Comparison of ENCODE assay signal across 11 mouse cellular contexts in the genomic region with DNA sequence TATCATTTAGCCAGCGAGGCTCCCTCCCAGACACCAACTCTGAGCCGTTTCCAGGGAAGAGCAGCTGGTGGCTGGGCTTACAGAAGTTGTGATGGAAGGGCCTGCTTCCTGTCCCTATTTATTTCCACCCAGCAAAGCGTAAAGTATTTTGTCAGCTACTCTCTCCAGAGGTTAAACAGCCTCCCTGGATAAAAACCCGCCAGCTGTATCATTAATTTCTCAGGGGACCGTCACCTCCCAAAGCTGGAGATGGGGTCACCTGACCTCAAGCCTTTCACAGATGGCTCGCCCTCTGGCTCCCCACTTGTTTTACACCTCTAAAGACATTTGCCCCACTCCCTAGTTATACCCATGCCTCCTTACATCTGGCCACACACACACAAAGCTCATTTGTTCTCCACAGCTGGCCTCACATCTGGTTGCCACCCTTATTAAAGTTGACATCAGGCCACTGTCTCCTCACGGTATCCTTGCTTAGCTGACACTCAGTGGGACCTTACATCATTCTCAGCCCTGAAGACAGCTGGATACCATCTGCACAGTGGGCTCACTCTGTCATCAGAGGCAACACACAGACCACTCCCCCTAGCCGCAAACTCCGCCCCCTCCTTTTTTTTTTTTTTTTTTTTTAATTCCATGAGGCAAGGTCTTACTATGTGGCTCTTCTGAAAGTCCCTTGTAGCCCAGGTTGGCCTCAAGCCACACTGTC. TPM values are rescaled to one million over a fixed set of nuclear protein-coding genes. Genes with fewer than 3 reads are reported as not detected.
DNase-seq lines count a peak whose midpoint lies in the region; ATAC-seq and TF ChIP-seq lines count a peak whose summit lies in the region.
"Had no signal": no experiment of that assay in that cellular context is flagged by ENCODE, and none has a peak within 500 bp of the region (broad histone marks: within the 10 kb centered on the region; RNA-seq: fewer than 3 reads in every experiment).

No protein-coding gene starts in this region.

- intact Hi-C loops in gastrocnemius, postnatal 14 days (cut with DNase I; ENCODE audit: low total_unique reads): no loop called here

- no peaks in the 10 kb centered on the region for H3K9me3 ChIP-seq in lung, postnatal 0 days (ENCODE audit: low read length)
- H3K9me3 ChIP-seq in intestine, embryonic 14.5 days (ENCODE audit: control insufficient read depth, low read length): no peaks in the 10 kb centered on the region
- no peaks in the 10 kb centered on the region for H3K9me3 ChIP-seq in stomach, embryonic 15.5 days
- H3K9me3 ChIP-seq: liver, embryonic 13.5 days had no signal

- peak; percentile 17 to 26 for DNase-seq in heart, adult 18-20 months
- no peak for DNase-seq in heart, adult 8-10 months (ENCODE audit: low spot score)
- DNase-seq in lung, postnatal 0 days (ENCODE audit: low spot score): peak; percentile 53
- no peak for DNase-seq in lung, postnatal 4 days
- no peak for DNase-seq in intestine, embryonic 14.5 days (ENCODE audit: low spot score)
- no peak for DNase-seq in gastrocnemius, postnatal 14 days
- no peak for DNase-seq in thymus, postnatal 10 days (ENCODE audit: low spot score in 2 of 2)
- DNase-seq: B cell, adult 2 months; liver, embryonic 13.5 days had no signal

- no peak overlapping the region for H3K9ac ChIP-seq in lung, postnatal 0 days (replicated peaks; ENCODE audit: low read depth)
- H3K9ac ChIP-seq in intestine, embryonic 14.5 days (ENCODE audit: low read length): no peak overlapping the region
- H3K9ac ChIP-seq in stomach, embryonic 15.5 days: no peak overlapping the region
- H3K9ac ChIP-seq: liver, embryonic 13.5 days had no signal

- H3K27ac ChIP-seq in lung, postnatal 0 days (ENCODE audit: low read length): no peak overlapping the region
- H3K27ac ChIP-seq in intestine, embryonic 14.5 days (ENCODE audit: low read depth): peak overlapping the region; percentile 55
- H3K27ac ChIP-seq in stomach, embryonic 15.5 days: peak overlapping the region; percentile 54; the same call in 1 of the 2 replicates
- H3K27ac ChIP-seq: liver, embryonic 13.5 days had no signal

- peak; percentile 74 for ATAC-seq in lung, postnatal 0 days
- ATAC-seq in intestine, embryonic 14.5 days (replicated peaks; ENCODE audit: low FRiP score, low TSS enrichment, low read depth): no peak
- peak; percentile 36; the same call in 1 of the 2 replicates for ATAC-seq in stomach, embryonic 15.5 days (ENCODE audit: insufficient read depth, low FRiP score, low read depth)

- no peak overlapping the region for H3K4me3 ChIP-seq in lung, postnatal 0 days (ENCODE audit: low read depth, low read length)
- H3K4me3 ChIP-seq in intestine, embryonic 14.5 days (ENCODE audit: low read depth, low read length): no peak overlapping the region
- H3K4me3 ChIP-seq in stomach, embryonic 15.5 days (replicated peaks): no peak overlapping the region
- H3K4me3 ChIP-seq: liver, embryonic 13.5 days had no signal

- H3K4me2 ChIP-seq in lung, postnatal 0 days (replicated peaks; ENCODE audit: low read depth, low read length): no peak overlapping the region
- H3K4me2 ChIP-seq in intestine, embryonic 14.5 days (ENCODE audit: low read length): no peak overlapping the region
- no peak overlapping the region for H3K4me2 ChIP-seq in stomach, embryonic 15.5 days
- H3K4me2 ChIP-seq: liver, embryonic 13.5 days had no signal

- H3K27me3 ChIP-seq in lung, postnatal 0 days (replicated peaks; ENCODE audit: insufficient read depth, low read length): no peaks in the 10 kb centered on the region
- H3K27me3 ChIP-seq in intestine, embryonic 14.5 days (replicated peaks; ENCODE audit: control insufficient read depth, insufficient read depth, low read length): no peaks in the 10 kb centered on the region
- no peaks in the 10 kb centered on the region for H3K27me3 ChIP-seq in stomach, embryonic 15.5 days (replicated peaks)

- no peaks in the 10 kb centered on the region for H3K4me1 ChIP-seq in lung, postnatal 0 days (ENCODE audit: insufficient read depth, low read depth, low read length)
- peaks cover 3% of the 10 kb centered on the region; the same call in 1 of the 2 replicates for H3K4me1 ChIP-seq in intestine, embryonic 14.5 days (replicated peaks; ENCODE audit: control insufficient read depth, insufficient read depth, low read length)
- H3K4me1 ChIP-seq in stomach, embryonic 15.5 days: 0 out of 2 replicates have a peak, but pooled peaks cover 6% of the 10 kb centered on the region

- WGBS in lung, postnatal 0 days: 49% methylated on average over 9 of the region's 9 CpGs
- 40% methylated on average over 9 of the region's 9 CpGs for WGBS in intestine, embryonic 14.5 days
- 44% methylated on average over 9 of the region's 9 CpGs for WGBS in stomach, embryonic 15.5 days

- no peaks in the 10 kb centered on the region for H3K36me3 ChIP-seq in lung, postnatal 0 days (ENCODE audit: insufficient read depth, low read length)
- H3K36me3 ChIP-seq in intestine, embryonic 14.5 days (ENCODE audit: control insufficient read depth, insufficient read depth, low read length): no peaks in the 10 kb centered on the region
- no peaks in the 10 kb centered on the region for H3K36me3 ChIP-seq in stomach, embryonic 15.5 days
- H3K36me3 ChIP-seq: liver, embryonic 13.5 days had no signal

- no peak for TF ChIP-seq CTCF in lung, postnatal 0 days (IDR thresholded peaks at IDR 0.05)

- TF ChIP-seq EP300 in lung, postnatal 0 days (IDR thresholded peaks at IDR 0.05): no peak

RNA-seq across cellular contexts. Expression of gene Mycbpap, which starts 4.8 kb away (rescaled TPM):
- 1 to 10 TPM in 1 of 2 experiments, under 1 TPM in 1; 0.67 to 1.5 TPM for total RNA-seq in heart, adult 18-20 months (2021)
- 1 to 10 TPM in 3 of 4 experiments, under 1 TPM in 1; 0.75 to 2.3 (median 1.4) TPM for total RNA-seq in heart, adult 8-10 months (2022)
- 3.1 and 4.7 TPM in 2 replicates for polyA plus RNA-seq in lung, postnatal 0 days (2015; fragmentation: Nextera tagmentation; extraction: Ambion mirVana)
- polyA plus RNA-seq in intestine, embryonic 14.5 days (2014; fragmentation: Nextera tagmentation; extraction: Ambion mirVana): 1.8 and 2.5 TPM in 2 replicates
- 1.9 and 2.7 TPM in 2 replicates for polyA plus RNA-seq in stomach, embryonic 15.5 days (2015; fragmentation: Nextera tagmentation; extraction: Ambion mirVana)
- under 1 TPM in 1 of 2 experiments, not detected in 1; 0.13 TPM for total RNA-seq in gastrocnemius, postnatal 14 days (2021)

RNA-seq across cellular contexts. Expression of gene Rsad1, which starts 22.7 kb away (rescaled TPM):
- 10 to 100 TPM in 1 of 2 experiments, 1 to 10 TPM in 1; 8.5 to 10.3 TPM for total RNA-seq in heart, adult 18-20 months (2021)
- 10 to 100 TPM in 2 of 4 experiments, 1 to 10 TPM in 2; 8.3 to 11.5 (median 10.1) TPM for total RNA-seq in heart, adult 8-10 months (2022)
- polyA plus RNA-seq in lung, postnatal 0 days (2015; fragmentation: Nextera tagmentation; extraction: Ambion mirVana): 1.6 and 2.3 TPM in 2 replicates
- polyA plus RNA-seq in intestine, embryonic 14.5 days (2014; fragmentation: Nextera tagmentation; extraction: Ambion mirVana): 2.9 and 3.8 TPM in 2 replicates
- polyA plus RNA-seq in stomach, embryonic 15.5 days (2015; fragmentation: Nextera tagmentation; extraction: Ambion mirVana): 3.5 and 4.0 TPM in 2 replicates
- 1 to 10 TPM; 2.2 to 2.6 TPM for total RNA-seq in gastrocnemius, postnatal 14 days (2021)

RNA-seq across cellular contexts. Expression of gene Epn3, which starts 26.6 kb away (rescaled TPM):
- total RNA-seq in heart, adult 18-20 months (2021): 10 to 100 TPM; 19.3 to 21.1 TPM
- total RNA-seq in heart, adult 8-10 months (2022): 10 to 100 TPM; 21.3 to 28.5 (median 25.1) TPM
- polyA plus RNA-seq in lung, postnatal 0 days (2015; fragmentation: Nextera tagmentation; extraction: Ambion mirVana): 33.2 and 34.5 TPM in 2 replicates
- 1.8 TPM in 2 replicates for polyA plus RNA-seq in intestine, embryonic 14.5 days (2014; fragmentation: Nextera tagmentation; extraction: Ambion mirVana)
- 12.0 and 12.4 TPM in 2 replicates for polyA plus RNA-seq in stomach, embryonic 15.5 days (2015; fragmentation: Nextera tagmentation; extraction: Ambion mirVana)
- under 1 TPM; 0.09 to 0.25 TPM for total RNA-seq in gastrocnemius, postnatal 14 days (2021)

RNA-seq across cellular contexts. Expression of gene Chad, which starts 38.5 kb away (rescaled TPM):
- 1 to 10 TPM; 1.4 to 3.2 TPM for total RNA-seq in heart, adult 18-20 months (2021)
- total RNA-seq in heart, adult 8-10 months (2022): 1 to 10 TPM in 2 of 4 experiments, under 1 TPM in 2; 0.43 to 2.4 (median 0.86) TPM
- 23.9 and 29.0 TPM in 2 replicates for polyA plus RNA-seq in lung, postnatal 0 days (2015; fragmentation: Nextera tagmentation; extraction: Ambion mirVana)
- polyA plus RNA-seq in intestine, embryonic 14.5 days (2014; fragmentation: Nextera tagmentation; extraction: Ambion mirVana): 0.77 and 1.2 TPM in 2 replicates
- polyA plus RNA-seq in stomach, embryonic 15.5 days (2015; fragmentation: Nextera tagmentation; extraction: Ambion mirVana): 7.3 and 7.7 TPM in 2 replicates
- total RNA-seq in gastrocnemius, postnatal 14 days (2021): 10 to 100 TPM; 17.4 to 21.2 TPM
- polyA plus RNA-seq: liver, embryonic 13.5 days had no signal

RNA-seq across cellular contexts. Expression of gene Spata20, which starts 40.3 kb away (rescaled TPM):
- under 1 TPM; 0.17 to 0.54 TPM for total RNA-seq in heart, adult 18-20 months (2021)
- under 1 TPM; 0.09 to 0.63 (median 0.40) TPM for total RNA-seq in heart, adult 8-10 months (2022)
- polyA plus RNA-seq in lung, postnatal 0 days (2015; fragmentation: Nextera tagmentation; extraction: Ambion mirVana): 0.14 TPM in 1 of 2 replicates, not detected in the other
- 0.08 and 0.24 TPM in 2 replicates for polyA plus RNA-seq in intestine, embryonic 14.5 days (2014; fragmentation: Nextera tagmentation; extraction: Ambion mirVana)
- polyA plus RNA-seq in stomach, embryonic 15.5 days (2015; fragmentation: Nextera tagmentation; extraction: Ambion mirVana): 0.17 and 0.45 TPM in 2 replicates
- not detected for total RNA-seq in gastrocnemius, postnatal 14 days (2021)
- polyA plus RNA-seq: liver, embryonic 13.5 days; small intestine, adult 2 months had no signal

Comparison
In these comparisons a context has a peak if more than half of its experiments do, and no peak if none do; other contexts are left out.
1. DNase-seq: peak in heart, adult 18-20 months (2 of 2) and lung, postnatal 0 days (single experiment); none in heart, adult 8-10 months (single experiment), lung, postnatal 4 days (0 of 2), intestine, embryonic 14.5 days (single experiment), gastrocnemius, postnatal 14 days (single experiment) and thymus, postnatal 10 days (0 of 2).
2. RNA of gene Epn3, which starts 26.6 kb away (total RNA-seq): 21.3 to 28.5 TPM in heart, adult 8-10 months and 19.3 to 21.1 TPM in heart, adult 18-20 months; 0.09 to 0.25 TPM in gastrocnemius, postnatal 14 days; every median in the first group is over 10 times any median in the second.